Mouse (Mus musculus): ENCODE results near the gene Foxp1. TPM values are rescaled to one million over a fixed set of nuclear protein-coding genes. Genes with fewer than 3 reads are reported as not detected.

Foxp1 gene
- total RNA-seq, 2 experiments from 2014 or later: 35.0 to 46.2 TPM

DNA sequence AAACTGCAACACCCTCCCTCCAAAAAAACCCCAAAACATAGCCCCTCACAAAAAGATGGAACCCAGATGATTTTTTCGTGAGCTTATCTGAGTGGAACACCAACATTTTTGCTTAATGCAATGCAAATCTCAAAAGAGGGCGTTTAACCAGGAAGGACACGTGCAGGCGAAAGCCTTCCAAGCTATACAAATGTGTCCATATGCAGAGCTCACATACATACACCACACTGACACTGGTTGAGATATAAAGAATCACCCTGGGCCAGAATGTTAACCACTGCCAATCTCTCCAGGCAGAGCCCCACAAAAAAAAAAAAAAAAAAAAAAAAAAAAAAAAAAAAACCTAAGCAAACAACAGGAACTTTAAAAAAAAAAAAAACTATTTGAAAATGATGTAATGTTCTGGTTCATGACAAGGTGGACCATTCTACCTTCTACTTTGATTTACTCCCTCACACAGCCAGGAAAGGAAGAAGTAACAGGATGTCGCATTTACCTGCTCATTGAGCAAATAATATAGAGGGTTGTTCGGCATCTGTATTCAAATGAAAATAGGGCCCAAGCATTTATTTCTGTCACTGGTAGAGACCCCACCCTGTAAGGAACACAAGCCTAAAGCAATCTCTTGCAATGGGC lies 118.6 kb downstream of the Foxp1 start:
- peak; percentile 88 for ATAC-seq (replicated peaks; ENCODE audit: low FRiP score, low TSS enrichment, poor library complexity, severe bottlenecking)

DNA sequence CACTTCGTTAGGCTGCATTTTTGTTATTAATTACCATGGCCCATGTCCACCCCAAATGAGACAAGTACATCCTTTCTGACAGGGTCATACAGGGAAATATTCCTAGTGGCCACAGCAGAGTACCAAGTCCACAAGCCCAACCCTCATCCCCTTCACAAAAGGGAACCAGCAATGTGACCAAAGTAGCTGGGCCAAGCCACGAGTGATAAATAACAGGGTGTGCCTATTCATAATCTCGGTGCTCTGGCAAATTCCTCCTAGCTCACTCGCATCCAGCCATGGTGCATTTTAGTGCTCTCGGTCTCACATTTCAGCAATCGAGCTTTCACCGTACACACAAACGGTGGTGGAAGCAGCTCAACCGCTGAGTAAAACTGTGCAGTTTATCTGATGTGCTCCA lies 119.6 kb downstream of the Foxp1 start:
- ATAC-seq (replicated peaks; ENCODE audit: low FRiP score, low TSS enrichment, poor library complexity, severe bottlenecking): peak; percentile 35; the same call in 1 of the 2 replicates

DNA sequence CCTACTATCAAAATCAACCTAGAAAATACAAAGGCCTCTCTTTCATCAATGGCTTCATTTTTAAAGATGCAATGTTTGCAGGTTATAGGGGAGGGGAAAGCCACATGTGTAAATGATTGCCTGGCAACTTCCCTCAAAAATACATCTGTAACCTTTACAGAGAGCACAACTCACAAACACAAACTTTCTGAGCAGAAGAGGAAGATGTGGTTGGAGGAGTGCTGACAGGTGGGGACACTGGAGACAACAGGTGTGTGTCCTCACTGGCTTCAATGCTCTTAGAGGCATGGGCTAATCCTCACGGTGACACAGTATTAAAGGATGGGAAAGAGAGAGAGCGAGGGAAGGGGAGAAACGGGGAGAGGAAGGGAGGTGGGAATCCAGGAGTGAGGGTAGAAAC lies 120.2 kb downstream of the Foxp1 start:
- ATAC-seq (replicated peaks; ENCODE audit: low FRiP score, low TSS enrichment, poor library complexity, severe bottlenecking): no peak

DNA sequence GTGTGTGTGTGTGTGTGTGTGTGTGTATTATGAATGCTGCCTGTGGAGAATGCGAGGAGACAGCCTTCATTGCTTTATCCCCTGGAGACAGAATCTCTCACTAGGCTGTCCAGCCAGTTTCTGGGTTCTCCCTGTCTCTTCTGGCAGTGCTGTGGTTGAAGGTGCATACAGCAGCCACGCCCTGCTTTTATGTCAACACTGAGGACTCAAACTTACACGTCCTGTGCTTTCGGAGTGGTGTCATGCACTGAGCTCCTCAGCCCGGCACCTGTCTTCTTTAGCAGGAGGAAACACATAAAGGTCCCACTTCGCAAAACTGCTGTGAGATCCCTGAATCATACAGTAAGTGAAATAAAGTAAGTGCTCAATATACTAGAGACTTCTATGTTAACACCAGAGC lies 120.7 kb downstream of the Foxp1 start:
- ATAC-seq (replicated peaks; ENCODE audit: low FRiP score, low TSS enrichment, poor library complexity, severe bottlenecking): no peak

DNA sequence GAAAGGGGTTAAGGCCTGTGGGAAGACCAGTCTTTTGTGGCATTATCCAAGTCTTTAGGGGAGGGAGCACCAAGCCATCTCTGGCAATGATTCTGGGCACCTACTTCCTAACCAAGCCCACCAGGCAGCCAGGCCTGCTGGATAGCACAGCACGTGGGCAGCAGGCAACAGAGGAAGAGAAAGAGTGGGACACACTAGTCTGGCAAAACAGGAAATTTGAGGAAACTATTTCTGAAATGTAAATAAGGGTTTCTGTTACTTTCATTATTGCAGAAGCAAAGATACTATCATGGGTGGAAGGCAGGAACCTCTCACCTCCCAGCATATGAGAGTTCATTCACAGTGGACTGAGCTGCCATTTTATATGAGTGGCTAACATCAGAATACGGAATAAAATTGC lies 121.3 kb downstream of the Foxp1 start:
- ATAC-seq (replicated peaks; ENCODE audit: low FRiP score, low TSS enrichment, poor library complexity, severe bottlenecking): no peak

DNA sequence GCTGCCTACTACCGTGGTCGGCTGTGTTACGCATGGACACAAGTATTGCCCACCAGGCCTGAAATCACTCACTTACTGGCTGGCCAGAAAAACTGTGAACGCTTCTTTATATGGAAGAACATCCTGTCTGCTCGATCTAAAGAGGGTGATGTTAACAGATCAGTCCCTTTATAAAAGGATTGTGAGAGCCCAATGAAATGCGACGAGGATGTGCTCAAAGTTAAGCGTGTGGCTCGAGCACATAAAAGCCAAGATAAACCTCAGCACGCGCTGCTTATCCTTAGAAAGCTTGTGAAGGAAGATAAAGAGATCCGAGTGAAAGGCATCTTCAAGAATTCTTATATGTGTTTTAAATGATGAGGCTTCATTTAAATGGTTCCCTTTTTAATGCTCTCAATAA lies 126.8 kb downstream of the Foxp1 start:
- no peak for ATAC-seq (replicated peaks; ENCODE audit: low FRiP score, low TSS enrichment, poor library complexity, severe bottlenecking)

DNA sequence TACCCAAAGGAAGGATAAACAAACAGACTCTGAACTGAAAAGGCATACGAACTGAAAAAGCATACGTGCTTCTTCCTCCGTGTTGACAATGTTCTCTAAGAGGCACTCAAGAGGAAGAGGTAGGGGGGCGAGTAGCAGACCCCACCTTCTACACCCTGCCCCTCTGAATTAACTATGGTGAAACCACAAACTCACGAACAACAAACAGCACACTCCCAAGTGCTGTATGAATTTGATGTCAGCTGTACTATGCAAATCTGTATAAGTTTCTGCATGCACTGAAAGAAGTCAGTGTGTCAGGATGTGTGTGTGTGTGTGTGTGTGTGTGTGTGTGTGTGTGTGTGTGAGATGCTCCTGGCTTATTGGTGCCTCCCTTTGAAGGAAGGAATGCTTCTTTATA lies 127.7 kb downstream of the Foxp1 start:
- no peak for ATAC-seq (replicated peaks; ENCODE audit: low FRiP score, low TSS enrichment, poor library complexity, severe bottlenecking)

DNA sequence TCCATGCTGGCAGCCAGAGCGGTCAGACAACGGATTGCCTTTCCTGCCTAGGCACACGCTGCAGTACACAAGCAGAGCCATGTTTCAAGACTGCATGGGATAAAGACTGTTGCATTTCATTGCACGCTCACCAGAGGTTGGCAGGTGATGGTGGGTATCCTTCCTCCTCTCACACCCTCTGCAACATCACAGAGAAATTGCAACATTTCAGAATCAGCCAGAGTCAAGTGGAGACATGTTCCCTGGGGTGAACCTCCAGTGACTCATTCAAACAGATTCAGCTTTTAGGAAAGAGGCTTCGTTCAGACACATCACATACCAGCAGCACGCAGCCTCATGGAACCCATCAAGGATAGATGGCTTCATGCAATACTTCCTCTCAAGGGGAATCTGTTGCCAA lies 130.0 kb downstream of the Foxp1 start:
- no peak for ATAC-seq (replicated peaks; ENCODE audit: low FRiP score, low TSS enrichment, poor library complexity, severe bottlenecking)

DNA sequence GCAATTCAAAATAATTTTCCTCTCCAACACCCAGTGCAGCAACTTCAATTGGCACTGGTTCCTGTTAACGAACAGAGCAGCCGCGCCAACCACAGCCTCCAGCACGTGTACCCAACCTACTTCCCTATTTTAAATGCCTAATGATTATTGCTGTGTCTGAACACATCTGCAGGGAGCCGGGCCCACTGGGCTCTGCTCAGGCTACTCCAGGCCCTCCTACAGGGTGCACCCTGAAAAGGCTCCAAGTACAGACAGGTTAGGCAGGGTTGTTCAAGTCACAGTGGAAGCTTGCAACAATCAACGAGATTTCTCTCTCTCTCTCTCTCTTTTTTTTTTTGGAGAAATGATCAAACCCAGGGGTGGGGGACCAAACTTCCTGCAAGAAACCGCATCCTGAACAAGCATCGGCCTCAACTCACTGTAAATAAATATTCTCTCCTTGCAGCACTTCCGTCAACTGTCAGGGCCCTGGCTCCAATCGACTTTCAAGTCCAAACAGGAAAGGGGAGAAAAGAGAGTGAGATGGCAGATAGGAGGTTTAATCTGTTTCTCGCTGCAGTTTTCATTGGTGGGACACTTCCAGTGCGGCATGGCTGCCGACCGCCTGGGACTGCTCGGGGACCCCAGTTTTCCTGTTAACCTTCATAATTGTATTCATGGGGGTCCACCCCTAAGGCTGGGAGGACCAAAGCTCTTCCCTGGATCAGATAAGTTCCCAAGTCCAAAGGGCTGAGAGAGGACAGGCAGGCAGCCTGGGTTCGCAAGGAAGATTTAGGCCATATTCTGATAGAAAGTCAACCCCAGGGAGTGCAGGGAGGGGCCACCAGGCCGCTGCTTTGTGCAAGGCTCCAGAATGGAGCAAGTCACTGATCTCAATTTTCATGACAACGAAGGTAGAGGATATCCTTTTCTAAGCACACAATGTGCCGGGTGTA lies 133.5 kb downstream of the Foxp1 start:
- peak; percentile 62 for ATAC-seq (replicated peaks; ENCODE audit: low FRiP score, low TSS enrichment, poor library complexity, severe bottlenecking)

DNA sequence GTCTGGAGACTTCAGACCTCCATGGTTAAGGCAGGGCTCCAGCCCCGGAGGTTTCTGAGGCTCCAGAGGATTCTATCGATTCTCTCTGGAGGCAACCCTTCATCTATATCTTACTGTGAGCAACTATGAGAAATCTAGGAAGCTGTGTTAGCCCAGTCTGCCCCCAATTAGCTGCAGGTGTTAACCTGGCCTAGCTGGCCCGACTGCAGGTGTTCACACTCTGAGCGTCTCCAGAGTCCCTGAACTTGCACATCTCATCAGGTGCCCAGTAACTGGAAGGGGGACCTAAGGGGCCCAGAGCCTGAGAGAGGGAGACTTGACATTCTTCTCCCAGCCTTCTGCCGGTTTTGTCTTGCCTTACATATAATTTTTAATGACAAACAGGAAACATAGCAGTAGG lies 134.5 kb downstream of the Foxp1 start:
- ATAC-seq (replicated peaks; ENCODE audit: low FRiP score, low TSS enrichment, poor library complexity, severe bottlenecking): no peak

DNA sequence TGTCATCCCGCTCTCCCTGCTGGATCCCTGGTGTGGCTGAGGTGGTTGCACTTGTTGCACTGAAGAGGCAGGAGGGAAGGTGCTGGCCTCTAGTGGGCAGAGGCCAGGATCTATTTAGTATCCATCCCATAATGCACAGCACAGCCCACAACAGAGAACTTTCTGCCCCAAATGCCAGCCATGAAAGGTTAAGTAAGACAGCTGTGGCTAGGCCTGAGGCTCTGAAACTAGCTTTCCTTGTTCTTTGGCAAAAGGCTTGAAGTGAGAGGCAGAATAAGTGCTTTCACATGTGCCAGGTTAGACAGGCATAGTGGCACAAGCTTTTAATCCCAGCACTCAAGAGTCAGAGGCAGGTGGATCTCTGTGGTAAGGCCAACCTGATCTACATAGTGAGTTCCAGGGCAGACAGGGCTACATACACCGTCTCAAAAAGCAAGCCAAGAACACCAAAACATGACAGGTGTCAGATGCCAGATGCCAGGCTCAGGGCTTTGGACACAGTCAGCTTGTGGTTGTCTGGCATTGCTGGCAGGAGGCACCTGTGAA lies 137.4 kb downstream of the Foxp1 start:
- ATAC-seq (replicated peaks; ENCODE audit: low FRiP score, low TSS enrichment, poor library complexity, severe bottlenecking): 0 out of 2 replicates have a peak, but pooled peaks have one; percentile 22

DNA sequence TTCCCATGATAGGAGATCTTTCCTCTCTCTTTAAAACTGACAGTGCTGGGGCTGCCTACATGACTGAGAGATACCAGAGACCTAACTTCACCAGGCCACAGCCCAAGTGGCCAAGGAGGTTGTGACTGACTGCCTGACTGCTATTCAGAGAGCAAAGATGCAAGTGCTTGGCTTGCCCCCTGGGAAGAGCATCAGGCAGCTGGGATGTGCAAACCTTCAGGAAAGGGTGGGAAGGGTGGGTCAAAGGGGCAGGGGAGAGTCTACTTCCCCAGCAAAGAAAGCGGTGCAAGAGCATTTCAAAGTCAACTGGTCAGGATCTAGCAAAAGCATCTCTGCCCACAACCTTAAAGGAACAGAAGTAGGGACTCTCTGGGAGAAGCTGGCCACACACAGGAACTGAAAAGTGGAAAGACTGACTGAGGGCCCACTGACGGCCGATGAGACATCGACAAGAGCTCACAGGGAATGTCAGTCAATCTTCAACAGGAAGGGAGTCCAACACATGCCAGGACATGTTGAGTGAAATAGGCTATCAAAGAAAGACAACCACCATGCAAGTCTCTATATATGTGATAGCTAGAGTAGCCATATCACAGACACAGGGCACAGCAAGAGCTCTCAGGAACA lies 138.6 kb downstream of the Foxp1 start:
- no peak for ATAC-seq (replicated peaks; ENCODE audit: low FRiP score, low TSS enrichment, poor library complexity, severe bottlenecking)

DNA sequence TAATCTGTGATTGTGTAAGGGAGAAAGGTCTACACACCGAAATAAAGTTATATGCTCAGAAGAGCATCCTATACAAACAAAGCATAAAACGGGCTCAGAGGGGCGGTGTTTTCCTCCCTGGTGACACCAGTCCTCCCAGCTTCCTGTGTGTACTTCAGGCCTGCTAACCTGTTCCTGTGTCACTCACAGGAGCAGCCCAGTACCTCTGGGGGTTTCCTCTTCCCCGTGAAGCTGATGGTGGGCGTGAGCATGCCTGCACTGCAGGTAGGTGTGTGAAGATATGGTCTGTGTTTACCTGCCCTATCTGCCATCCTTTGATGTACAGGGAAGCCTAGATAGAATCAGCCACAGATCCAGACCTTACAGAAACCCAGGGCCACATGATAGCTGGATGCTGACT lies 142.4 kb downstream of the Foxp1 start:
- ATAC-seq (replicated peaks; ENCODE audit: low FRiP score, low TSS enrichment, poor library complexity, severe bottlenecking): no peak

DNA sequence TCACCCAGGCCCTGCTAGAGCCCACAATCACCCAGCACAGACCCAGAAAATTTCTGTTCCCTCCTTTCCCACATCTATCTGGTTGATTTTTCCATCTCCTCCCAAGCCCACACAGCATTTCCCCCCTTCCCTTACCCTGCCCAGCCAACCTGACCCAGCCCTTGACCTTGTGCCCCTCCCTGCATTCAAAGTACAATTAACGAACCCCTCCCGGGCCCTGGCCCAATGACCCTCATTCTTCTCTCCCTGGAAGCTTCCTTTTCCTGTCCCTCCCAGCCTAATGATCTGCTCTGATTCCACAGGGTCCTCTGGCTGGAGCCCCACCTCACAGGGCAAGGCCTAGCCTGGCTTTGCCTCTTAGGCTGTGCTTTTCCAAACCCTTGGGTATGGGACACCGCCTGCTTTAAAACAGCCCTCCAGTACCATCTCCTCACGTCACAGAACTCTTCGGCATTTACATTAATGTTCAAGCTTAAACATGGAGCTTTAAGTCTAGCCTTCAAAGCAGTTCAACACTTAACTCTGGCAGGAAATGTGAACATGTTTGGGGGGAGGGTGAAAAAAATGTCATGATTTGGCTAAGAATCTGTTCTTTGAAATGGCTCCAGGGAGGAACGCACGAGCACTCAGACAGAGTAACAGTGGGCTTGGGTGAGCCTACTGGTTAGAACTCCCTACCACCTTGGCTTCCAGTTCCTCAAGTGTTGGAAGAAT lies 143.4 kb downstream of the Foxp1 start:
- ATAC-seq (replicated peaks; ENCODE audit: low FRiP score, low TSS enrichment, poor library complexity, severe bottlenecking): no peak

DNA sequence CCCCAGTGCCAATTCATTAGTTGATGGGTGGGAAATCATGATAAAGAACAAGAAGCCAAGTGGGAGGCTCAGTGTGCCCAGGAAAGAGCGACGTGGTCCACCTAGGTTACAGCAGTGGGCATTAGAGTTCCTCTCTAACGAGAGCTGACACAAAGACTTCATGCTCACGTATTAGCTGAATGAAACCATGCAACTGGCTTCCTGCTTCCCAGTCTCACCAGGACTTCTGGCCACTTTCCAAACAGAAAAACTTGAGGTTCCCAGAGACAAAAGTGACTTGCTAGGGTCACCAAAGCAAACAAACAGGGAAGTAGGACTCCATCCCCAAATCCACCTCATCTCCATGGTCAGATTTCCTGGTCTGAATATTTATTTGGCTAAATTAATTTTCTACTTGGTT lies 144.8 kb downstream of the Foxp1 start:
- ATAC-seq (replicated peaks; ENCODE audit: low FRiP score, low TSS enrichment, poor library complexity, severe bottlenecking): no peak

DNA sequence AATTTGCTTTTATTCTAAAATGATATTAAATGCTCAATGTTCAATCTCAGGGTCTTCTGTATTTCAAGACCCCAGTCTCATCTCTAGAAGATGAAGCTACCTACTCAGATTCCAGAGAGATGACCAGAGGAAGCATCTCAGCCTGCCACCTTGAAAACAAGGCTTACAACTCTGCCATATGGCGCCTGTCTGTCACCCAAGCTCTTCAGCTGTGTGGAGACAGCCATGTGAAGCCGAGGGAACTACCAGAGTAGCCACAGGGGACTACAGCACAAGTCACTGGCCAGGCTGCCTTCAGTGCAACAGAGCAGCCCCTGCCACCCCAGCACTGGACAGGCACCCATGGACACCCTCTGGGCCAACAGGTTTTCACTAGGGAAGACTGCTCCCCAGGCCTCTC lies 145.4 kb downstream of the Foxp1 start:
- no peak for ATAC-seq (replicated peaks; ENCODE audit: low FRiP score, low TSS enrichment, poor library complexity, severe bottlenecking)

DNA sequence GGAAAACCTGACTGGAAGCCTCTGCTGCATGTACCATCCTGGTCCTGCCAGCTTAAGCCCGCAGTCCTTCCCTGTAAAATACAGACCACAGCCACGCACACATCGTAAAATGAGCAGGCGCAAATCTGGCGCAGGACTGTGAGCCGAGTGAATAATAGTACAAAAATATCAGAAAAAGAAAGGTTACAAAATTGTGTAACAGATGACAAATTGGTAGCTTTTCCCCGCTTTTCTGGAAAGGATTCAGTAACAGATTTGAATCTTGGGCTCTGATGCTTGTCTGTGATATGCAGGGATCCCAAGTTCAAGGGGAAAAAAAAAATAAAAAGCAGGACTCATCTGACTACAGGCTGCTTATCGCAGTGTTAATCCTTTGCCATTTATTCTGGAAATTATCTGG lies 145.8 kb downstream of the Foxp1 start:
- ATAC-seq (replicated peaks; ENCODE audit: low FRiP score, low TSS enrichment, poor library complexity, severe bottlenecking): no peak

DNA sequence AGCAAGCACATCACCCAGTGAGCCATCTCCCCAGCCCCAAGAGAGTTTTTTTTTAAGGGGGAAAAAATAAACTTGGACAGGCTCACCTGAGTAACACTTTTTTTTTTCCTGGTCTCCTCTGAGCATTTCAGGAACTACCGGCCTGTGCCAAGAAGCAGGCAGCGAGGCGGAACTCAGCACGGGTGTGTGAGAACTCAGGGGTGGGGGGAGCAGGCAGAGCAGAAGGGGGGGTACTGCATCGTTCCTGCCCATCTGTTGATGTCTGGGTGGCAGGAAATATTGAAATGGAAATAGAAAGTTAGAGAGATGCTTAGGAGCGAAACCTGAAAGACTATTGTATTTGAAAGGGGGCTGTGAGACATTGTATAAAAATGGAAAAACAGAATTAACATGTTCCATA lies 146.7 kb downstream of the Foxp1 start:
- ATAC-seq (replicated peaks; ENCODE audit: low FRiP score, low TSS enrichment, poor library complexity, severe bottlenecking): no peak

DNA sequence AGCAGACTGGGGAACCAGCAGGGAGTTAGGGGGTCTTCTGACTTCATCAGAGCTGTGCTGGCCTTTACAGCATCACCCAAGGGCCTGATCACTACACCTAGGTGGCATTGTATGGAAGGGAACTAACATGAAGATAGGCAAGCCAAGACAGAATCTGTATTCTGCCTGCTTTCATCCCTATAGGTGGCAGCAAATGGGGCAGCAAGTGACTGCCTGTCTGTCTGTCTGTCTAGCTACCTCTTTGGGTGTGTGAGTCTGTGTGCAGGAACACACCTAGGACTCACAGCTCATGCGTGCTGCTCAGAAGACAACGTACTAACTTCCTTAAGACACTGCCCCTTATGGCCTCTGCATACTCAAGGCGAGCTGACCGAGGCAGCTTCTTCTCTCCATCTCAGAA lies 147.1 kb downstream of the Foxp1 start:
- ATAC-seq (replicated peaks; ENCODE audit: low FRiP score, low TSS enrichment, poor library complexity, severe bottlenecking): no peak
